Mouse (Mus musculus): ENCODE measurements around the gene Sfrp2. TPM values are rescaled to one million over a fixed set of nuclear protein-coding genes. Genes with fewer than 3 reads are reported as not detected.

The Sfrp2 gene
- polyA plus RNA-seq, 1 experiment, result 6.7 TPM

DNA sequence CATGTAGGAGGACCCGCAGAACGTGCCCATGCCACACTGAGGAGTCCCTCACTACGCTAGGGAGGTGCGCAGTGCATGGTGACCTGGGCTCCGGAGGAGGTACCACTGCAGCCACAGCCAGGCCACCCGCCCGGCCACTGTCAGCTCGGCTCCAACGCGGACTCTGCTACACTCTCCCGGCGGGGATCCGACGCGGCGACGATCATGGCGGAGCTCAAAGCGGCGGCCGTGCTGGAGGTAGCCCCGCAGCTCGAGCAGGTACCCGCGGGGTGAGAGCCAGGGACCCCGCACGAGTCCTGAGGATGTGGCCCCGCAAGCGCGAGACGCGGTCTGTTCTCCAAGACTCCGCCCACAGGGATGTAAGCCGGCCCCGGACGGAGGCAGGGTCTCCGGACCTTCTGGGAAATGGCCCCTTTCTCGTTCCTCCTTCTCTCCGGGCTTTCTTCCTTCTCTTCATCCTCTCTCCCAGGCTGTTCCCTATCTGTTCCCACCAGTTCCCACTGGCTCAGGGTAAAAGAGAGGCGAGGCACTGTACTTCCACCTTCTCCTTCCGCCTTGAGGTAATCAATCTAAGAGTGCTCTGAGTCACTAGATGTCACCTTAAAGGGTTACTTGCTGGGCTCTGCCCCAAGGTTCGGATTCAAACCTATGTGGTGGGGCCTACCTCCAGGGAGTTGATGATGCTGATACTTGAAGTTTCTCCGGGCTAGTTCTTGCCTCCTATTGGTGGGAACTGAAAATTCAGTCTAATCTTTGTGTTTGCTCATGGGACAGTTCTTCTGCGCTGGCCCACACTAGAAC lies 23.7 kb downstream of the Sfrp2 start:
- Histone ChIP-seq H3K27ac (replicated peaks; ENCODE audit: low read depth, low read length) (no peak overlapping the region), H3K4me1 (ENCODE audit: control insufficient read depth, insufficient read depth, insufficient read length, low read length) (peaks cover 2% of the 10 kb centered on the region; the same call in 1 of the 2 replicates), H3K4me3 (ENCODE audit: insufficient read depth, low read depth, low read length) (peak overlapping the region; percentile 47)

- Histone ChIP-seq H3K4me3 (ENCODE audit: insufficient read depth, low read depth, low read length) (no peak overlapping the region), H3K4me1 (ENCODE audit: control insufficient read depth, insufficient read depth, insufficient read length, low read length) (peaks cover 2% of the 10 kb centered on the region; the same call in 1 of the 2 replicates), H3K27ac (replicated peaks; ENCODE audit: low read depth, low read length) (no peak overlapping the region)
Observed at GRCm38 (mm10) chr3:83791444-83791843, 25.3 kb downstream of the Sfrp2 start.

DNA sequence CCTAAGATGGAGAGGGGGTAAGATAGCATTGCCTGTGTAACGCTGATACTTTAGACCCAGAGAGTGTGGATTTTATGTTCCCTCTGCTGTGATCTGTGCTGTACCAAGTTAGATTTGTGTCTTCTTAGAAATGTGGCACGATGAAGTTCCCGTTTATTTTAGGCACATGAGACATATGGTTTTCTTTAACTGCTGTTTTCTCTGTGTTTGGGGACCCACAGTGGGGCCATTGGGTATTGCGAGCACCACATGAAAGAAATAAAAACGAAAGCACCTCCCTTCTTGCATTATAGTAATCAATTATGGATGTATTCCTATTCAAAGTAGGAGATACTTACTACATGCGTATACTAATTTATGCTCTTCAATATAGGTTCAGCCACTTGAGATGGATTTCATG lies 31.0 kb downstream of the Sfrp2 start:
- Histone ChIP-seq H3K4me1 (ENCODE audit: control insufficient read depth, insufficient read depth, insufficient read length, low read length) (no peaks in the 10 kb centered on the region), H3K27ac (replicated peaks; ENCODE audit: low read depth, low read length) (no peak overlapping the region), H3K4me3 (ENCODE audit: insufficient read depth, low read depth, low read length) (no peak overlapping the region)

DNA sequence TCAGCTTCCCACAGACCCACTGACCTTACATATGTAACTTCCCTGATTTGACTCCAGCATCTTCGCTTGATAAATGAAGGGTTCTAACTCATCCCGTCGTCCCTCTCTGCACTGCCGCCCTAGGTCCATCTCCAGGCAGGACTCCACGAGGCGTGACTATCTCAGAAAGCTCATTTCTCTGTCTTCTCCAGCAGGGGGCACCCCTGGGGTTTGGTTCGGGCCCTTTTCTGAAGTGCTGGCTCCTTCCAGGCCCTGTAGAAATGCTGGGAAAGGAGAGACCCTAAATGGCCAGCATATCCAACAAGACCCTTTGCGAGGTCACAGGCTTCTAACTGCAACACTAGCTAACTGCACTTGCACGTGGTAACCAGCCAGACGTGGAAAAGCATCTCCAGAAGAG lies 31.7 kb downstream of the Sfrp2 start:
- H3K27ac ChIP-seq (replicated peaks; ENCODE audit: low read depth, low read length), result no peak overlapping the region
- H3K4me3 ChIP-seq (ENCODE audit: insufficient read depth, low read depth, low read length), result no peak overlapping the region
- H3K4me1 ChIP-seq (ENCODE audit: control insufficient read depth, insufficient read depth, insufficient read length, low read length), result no peaks in the 10 kb centered on the region

- Histone ChIP-seq H3K27ac (replicated peaks; ENCODE audit: low read depth, low read length) (no peak overlapping the region), H3K4me3 (ENCODE audit: insufficient read depth, low read depth, low read length) (no peak overlapping the region), H3K4me1 (ENCODE audit: control insufficient read depth, insufficient read depth, insufficient read length, low read length) (no peaks in the 10 kb centered on the region)
Observed at GRCm38 (mm10) chr3:83799486-83799885, 33.4 kb downstream of the Sfrp2 start.

- H3K4me1 ChIP-seq (ENCODE audit: control insufficient read depth, insufficient read depth, insufficient read length, low read length), result no peaks in the 10 kb centered on the region
- H3K27ac ChIP-seq (replicated peaks; ENCODE audit: low read depth, low read length), result no peak overlapping the region
- H3K4me3 ChIP-seq (ENCODE audit: insufficient read depth, low read depth, low read length), result no peak overlapping the region
Observed at GRCm38 (mm10) chr3:83801649-83802155, 35.6 kb downstream of the Sfrp2 start.

DNA sequence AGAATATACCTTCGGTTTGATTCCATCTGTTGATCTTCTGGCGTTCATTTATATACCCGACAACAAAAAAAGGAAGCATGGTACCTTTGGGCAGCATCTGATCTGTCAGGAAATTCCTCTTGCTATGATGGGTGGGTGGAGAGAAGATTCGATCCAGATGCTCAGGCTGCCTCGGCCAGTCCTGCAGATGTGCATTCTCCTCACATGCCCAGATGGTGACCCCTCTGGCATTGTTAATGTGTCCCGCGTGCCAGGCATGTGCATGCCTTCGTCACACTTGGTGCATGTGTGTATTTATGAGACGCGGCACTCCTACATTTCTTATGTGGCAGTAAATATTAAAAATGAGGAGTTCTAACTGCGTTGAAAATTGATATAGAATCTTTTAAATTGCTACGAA lies 42.4 kb downstream of the Sfrp2 start:
- H3K27ac ChIP-seq (replicated peaks; ENCODE audit: low read depth, low read length), result no peak overlapping the region
- H3K4me1 ChIP-seq (ENCODE audit: control insufficient read depth, insufficient read depth, insufficient read length, low read length), result no peaks in the 10 kb centered on the region
- H3K4me3 ChIP-seq (ENCODE audit: insufficient read depth, low read depth, low read length), result no peak overlapping the region

DNA sequence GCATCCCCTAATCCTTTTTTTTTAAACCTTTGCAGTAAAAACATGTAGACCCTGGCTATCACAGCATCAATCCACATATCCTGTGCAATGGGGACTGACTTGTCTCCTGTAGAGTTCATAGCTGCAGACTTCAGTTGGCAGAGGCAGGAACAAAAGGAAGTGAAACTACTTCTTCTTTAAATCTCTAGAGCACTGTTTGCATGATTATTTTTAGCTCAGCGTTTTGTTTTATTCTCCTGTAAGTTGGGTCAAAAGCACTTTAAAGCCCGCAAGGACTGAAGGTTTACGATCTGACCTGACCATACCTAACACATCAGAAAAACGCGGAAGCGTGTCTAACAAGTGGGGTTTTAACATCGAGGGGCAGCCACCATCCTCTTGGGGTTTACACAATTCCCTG lies 45.9 kb downstream of the Sfrp2 start:
- Histone ChIP-seq H3K4me1 (ENCODE audit: control insufficient read depth, insufficient read depth, insufficient read length, low read length) (no peaks in the 10 kb centered on the region), H3K27ac (replicated peaks; ENCODE audit: low read depth, low read length) (0 out of 2 replicates have a peak overlapping the region, but pooled peaks have one; percentile 11), H3K4me3 (ENCODE audit: insufficient read depth, low read depth, low read length) (no peak overlapping the region)

- Histone ChIP-seq H3K4me1 (ENCODE audit: control insufficient read depth, insufficient read depth, insufficient read length, low read length) (no peaks in the 10 kb centered on the region), H3K27ac (replicated peaks; ENCODE audit: low read depth, low read length) (no peak overlapping the region), H3K4me3 (ENCODE audit: insufficient read depth, low read depth, low read length) (no peak overlapping the region)
Observed at GRCm38 (mm10) chr3:83812863-83813262, 46.7 kb downstream of the Sfrp2 start.

DNA sequence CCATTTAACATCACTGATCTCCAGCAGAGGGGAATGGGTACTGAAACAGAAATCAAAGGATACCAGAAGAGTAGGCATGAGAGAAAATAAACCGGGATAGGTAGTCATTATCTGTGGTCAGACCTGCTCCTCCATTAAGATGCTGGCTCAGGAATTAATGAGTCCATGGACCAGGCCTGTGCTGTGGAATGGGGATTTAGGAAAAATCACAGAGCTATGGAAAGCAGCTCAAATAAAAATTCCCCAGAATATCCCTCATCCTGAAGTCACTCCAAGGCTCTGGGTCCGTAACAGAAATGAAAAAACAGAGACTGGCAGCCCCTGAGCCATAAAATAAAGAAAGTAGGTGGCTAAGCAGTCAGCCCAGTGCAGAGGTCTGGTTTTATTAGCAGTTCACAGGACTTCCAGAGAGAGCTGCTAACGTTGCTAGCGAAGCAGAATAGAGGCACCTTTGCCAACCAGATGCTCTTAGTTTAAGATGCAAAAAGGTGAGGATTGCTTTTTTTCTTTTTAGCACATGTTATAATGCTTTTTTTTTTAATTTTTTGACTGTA lies 50.3 kb downstream of the Sfrp2 start:
- Histone ChIP-seq H3K4me1 (ENCODE audit: control insufficient read depth, insufficient read depth, insufficient read length, low read length) (no peaks in the 10 kb centered on the region), H3K4me3 (ENCODE audit: insufficient read depth, low read depth, low read length) (no peak overlapping the region), H3K27ac (replicated peaks; ENCODE audit: low read depth, low read length) (no peak overlapping the region)

DNA sequence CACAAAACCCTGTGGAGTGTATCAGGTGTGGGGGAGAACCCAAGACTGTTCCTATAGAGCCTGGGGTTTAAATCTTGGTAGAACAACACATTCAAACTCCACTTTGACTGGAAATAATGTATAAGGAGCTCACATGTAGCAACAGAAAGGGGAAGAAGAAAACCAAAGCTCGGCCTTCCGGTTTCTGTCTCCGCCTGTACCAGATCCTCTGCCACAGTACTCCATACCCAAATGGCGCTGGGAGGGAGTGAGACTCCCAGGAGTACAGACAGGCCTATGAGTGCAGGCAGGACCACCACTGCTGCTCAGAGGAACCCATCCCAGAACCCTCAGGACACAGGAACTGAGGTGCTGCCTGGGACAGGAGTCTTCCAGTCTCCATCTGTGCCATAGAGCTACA lies 57.7 kb downstream of the Sfrp2 start:
- no peaks in the 10 kb centered on the region for H3K4me1 ChIP-seq (ENCODE audit: control insufficient read depth, insufficient read depth, insufficient read length, low read length)
- H3K27ac ChIP-seq (replicated peaks; ENCODE audit: low read depth, low read length), result no peak overlapping the region
- no peak overlapping the region for H3K4me3 ChIP-seq (ENCODE audit: insufficient read depth, low read depth, low read length)

Other genes starting within 250 kb of the Sfrp2 start
- 1.3 TPM in 2 replicates for gene Tlr2, start 75.4 kb downstream of the Sfrp2 start, polyA plus RNA-seq (2012; ENCODE audit: insufficient read depth, insufficient read length, missing spikeins)

Data from brown adipose tissue, adult 24 weeks (tissue).